Mouse (Mus musculus) R1 (cell line): ENCODE data around the gene Mrpl4.

Experiments
- DNase-seq: peaks from one replicate; pipeline ENCODE4 v3.0.0-alpha.2; 2018; ENCODE audit warnings: low read depth, low spot score

Gene Mrpl4

DNA sequence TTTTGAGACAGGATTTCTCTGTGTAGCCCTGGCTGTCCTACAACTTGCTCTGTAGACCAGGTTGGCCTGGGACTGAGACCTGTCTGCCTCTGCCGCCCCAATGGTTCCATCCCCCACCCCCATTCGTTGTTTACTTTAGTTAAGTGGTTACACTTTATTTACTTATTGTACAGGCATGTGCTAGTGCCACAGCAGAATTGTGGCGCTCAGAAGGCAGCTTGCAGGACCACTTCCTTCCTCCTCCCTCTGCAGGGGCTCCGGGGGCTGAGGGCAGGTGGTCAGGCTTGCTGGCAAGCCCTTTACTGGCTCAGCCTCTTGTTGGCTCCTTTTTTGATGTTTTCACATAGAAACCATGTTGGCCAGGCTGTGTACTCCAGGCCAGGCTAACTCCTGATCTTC is 14.6 kb downstream of the Mrpl4 start:
- no peak for DNase-seq

- no peak for DNase-seq
Measured at GRCm38 (mm10) chr9:21018600-21018999, 16.1 kb downstream of the Mrpl4 start.

GRCm38 (mm10) chr9:21021363-21021762 is 18.8 kb downstream of the Mrpl4 start:
- DNase-seq, result no peak

DNA sequence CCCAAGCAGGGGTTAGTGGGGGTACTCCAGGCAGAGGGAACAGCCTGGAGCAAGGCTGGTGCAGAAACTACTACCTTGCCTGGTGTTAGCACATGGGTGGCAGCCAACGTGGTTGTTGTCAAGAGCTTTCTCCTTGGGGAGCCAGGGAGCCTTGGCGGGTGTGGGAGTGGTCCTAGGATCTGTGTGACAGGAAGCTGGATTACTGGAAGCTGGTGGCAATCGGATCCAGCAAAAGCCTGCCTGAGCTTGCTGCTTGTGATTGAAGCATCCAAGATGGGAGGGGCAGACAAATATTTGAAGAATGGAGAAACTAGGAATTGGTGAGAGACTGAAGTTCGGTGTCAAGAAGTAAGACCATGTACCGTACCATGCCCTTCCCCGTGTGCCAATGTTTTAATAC is 19.8 kb downstream of the Mrpl4 start:
- DNase-seq, result peak; percentile 83

DNA sequence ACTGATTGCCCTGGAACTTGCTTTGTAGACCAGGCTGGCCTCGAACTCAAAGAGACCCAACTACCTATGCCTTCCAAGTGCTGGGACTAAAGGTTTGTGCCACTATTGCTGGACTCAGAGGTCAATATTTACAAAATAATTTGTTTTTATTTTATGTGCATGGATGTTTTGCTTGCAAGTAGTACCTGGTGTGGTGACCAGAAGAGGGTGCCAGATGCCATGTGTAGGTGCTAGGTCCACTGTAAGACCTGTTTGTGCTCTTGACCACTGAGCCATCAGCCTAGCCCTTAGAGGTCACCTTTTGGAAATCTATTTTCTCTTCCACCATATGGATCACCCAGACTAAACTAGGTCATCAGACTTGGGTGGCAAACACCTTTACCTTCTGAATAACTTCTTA is 20.2 kb downstream of the Mrpl4 start:
- no peak for DNase-seq

GRCm38 (mm10) chr9:21025258-21025810 is 22.8 kb downstream of the Mrpl4 start:
- DNase-seq, result peak; percentile 47

- DNase-seq, result no peak
Measured at GRCm38 (mm10) chr9:21026849-21027248, 24.3 kb downstream of the Mrpl4 start.

DNA sequence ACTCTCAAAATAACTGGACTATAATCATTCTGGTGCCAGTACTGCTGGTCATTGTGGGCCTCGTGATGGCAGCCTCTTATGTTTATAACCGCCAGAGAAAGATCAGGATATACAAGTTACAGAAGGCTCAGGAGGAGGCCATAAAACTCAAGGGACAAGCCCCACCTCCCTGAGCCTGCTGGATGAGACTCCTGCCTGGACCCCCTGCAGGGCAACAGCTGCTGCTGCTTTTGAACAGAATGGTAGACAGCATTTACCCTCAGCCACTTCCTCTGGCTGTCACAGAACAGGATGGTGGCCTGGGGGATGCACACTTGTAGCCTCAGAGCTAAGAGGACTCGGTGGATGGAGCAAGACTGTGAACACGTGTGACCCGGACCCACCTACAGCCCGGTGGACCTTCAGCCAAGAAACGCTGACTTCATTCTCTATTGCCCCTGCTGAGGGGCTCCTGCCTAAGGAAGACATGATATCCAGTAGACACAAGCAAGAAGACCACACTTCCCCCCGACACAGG is 25.3 kb downstream of the Mrpl4 start:
- peak; percentile 82 for DNase-seq

- DNase-seq, result peak; percentile 46
Measured at GRCm38 (mm10) chr9:21028560-21029110, 26.1 kb downstream of the Mrpl4 start.

- DNase-seq, result peak; percentile 91
Measured at GRCm38 (mm10) chr9:21029291-21030054, 26.9 kb downstream of the Mrpl4 start, which contains the start of gene Icam4. Gene Icam4, plus strand, starts transcription at chr9:21029373.

DNA sequence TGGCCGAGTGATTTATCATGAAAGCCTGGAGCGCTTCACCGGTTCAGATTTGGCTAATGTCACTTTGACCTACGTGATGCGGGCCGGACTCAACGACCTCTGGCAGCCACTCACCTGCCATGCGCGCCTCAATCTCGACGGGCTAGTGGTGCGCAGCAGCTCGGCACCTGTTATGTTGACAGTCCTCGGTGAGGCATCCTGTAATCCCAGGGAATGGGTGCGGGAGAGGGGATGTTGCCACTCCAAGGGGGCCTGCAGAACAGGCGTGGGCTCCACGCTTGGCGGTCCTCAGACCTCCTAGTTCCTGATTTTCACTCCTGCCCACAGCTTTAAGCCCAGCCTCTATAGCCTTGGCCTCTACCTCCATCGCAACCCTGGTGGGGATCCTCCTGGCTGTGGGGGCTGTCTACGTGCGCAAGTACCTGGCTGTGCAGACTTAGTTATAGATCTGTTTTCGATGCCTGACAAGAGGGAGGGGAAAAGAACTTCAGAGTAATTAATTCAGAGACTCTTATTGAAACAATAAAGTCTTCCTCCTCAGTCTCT is 27.6 kb downstream of the Mrpl4 start:
- no peak for DNase-seq

GRCm38 (mm10) chr9:21030781-21031250 is 28.3 kb downstream of the Mrpl4 start:
- peak; percentile 98 for DNase-seq

DNA sequence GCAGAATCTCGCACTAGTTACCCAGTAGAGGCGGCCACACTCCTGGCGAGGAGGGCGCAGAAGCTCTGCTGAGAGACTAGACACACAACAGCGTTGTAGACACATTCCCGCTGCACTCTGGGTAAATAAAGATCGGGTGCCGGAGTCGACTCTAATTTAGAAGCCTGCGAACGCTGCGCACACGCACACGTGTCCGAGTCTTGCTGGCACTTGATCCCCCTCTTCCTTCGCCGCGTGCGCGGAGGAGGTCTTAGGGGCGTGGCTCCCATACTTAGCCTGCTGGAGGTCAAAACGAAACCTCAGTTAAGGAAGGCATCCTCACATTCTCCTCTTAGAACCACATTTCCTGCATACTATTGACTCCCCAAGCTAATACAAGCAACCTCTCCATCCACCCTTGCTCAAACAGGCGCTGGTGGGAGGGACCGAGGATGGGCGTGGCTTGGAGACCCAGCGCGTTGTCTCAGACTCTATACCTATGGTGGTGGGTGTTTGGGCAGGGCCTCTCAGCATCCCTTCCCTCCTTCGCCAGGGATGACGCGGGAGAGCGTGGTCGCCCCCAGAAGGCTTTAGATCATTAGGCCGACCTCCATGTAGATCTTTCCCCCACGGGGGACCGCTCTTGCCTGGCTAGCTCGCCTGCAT is 28.8 kb downstream of the Mrpl4 start:
- peak; percentile 91 for DNase-seq

DNA sequence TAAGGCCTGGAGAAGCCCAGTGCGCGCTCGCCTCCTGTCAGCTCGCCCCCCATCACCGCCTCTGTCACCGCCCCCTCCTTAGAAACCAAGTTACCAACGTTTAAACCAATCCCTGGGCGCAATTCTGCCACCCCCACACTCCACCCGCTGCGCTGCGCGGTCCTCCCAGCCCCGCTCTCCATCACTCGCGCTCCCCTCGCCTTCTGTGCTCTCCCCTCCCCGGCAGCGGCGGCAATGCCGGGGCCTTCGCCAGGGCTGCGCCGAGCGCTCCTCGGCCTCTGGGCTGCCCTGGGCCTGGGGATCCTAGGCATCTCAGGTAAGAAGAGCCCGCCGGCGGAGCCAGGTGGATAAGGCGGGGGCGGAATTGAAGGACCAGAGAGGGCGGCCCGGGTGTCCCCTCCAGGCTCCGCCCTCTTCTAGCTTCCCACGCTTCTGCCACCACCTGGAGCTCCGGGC is 29.4 kb downstream of the Mrpl4 start, which contains the start of gene Icam5:
Gene Icam5, plus strand, starts transcription at position 178 of the 456 bp plus-strand sequence.
- DNase-seq, result peak; percentile 82

DNA sequence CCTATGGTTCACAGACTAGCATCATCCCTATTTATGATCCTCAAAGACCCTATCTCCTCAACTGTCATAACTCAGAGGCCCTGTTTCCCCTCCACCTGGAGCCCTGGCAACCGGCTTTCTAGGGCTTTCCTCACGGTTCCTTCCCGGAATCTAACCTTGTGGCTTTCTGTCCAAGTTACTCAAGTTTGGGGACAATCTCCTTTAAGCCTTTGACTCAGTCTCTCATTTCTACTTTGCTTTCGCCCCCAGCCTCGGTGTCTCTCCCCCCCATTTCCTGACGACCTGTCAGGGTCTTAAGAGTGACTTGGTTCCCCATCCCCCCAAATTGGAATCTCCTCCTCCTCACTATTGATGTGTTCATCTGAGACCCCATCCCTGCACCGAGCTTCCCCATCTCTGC is 30.0 kb downstream of the Mrpl4 start:
- no peak for DNase-seq

- DNase-seq, result peak; percentile 95
Measured at GRCm38 (mm10) chr9:21033136-21033535, 30.6 kb downstream of the Mrpl4 start.

DNA sequence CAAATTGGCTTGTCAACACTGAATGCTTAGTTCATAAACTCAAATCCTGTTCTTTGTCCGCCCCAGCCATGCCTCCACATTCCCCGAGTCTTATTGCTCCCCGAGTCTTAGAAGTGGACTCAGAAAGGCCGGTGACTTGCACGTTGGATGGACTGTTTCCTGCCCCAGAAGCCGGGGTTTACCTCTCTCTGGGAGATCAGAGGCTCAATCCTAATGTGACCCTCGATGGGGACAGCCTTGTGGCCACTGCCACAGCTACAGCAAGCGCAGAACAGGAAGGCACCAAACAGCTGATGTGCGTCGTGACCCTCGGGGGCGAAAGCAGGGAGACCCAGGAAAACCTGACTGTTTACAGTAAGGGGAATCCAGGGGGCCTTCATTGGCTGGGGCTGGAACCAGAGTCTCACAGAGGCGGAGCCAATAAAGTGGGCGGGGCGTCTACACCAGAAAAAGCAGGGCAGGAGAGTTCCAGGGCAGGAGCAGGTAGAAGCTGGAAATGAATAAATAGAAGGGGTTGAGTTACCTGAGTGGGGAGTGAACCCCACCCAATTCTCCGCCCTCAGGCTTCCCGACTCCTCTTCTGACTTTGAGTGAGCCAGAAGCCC is 32.0 kb downstream of the Mrpl4 start:
- DNase-seq, result peak; percentile 87

GRCm38 (mm10) chr9:21035586-21035985 is 33.0 kb downstream of the Mrpl4 start:
- no peak for DNase-seq

DNA sequence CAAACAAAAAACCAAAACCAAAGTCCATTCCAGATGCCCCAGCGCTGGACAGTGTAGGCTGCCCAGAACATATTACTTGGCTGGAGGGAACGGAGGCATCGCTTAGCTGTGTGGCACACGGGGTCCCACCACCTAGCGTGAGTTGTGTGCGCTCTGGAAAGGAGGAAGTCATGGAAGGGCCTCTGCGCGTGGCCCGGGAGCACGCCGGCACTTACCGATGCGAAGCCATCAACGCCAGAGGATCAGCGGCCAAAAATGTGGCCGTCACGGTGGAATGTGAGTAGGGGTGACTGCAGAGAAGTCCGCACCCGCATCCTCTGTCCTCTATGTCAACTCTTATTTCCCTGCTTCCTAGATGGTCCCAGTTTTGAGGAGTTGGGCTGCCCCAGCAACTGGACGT is 33.6 kb downstream of the Mrpl4 start:
- no peak for DNase-seq

GRCm38 (mm10) chr9:21036666-21037065 is 34.1 kb downstream of the Mrpl4 start:
- no peak for DNase-seq

- DNase-seq, result peak; percentile 49
Measured at GRCm38 (mm10) chr9:21037481-21037891, 34.9 kb downstream of the Mrpl4 start.
